11 mouse cellular contexts compared by ENCODE assay signal in the genomic region with DNA sequence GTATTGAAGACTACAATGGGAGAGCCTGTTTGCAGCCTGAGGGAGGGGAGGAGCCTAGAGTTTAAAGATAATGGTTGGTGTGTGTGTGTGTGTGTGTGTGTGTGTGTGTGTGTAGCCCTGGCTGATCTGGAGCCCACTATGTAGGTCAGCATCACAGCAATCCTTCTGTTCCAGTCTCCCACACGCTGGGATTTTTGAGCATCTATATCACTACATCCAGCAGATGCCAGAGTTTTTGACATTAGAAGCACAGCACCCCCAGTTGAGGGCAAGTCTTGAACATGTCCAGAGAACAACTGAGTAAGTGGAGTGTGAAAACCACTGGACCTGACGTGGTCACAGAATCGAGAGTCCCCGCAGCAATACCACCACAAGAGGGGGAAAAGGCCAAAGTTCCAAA. TPM values are rescaled to one million over a fixed set of nuclear protein-coding genes. Genes with fewer than 3 reads are reported as not detected.
DNase-seq lines count a peak whose midpoint lies in the region; ATAC-seq and TF ChIP-seq lines count a peak whose summit lies in the region.
"Had no signal": no experiment of that assay in that cellular context is flagged by ENCODE, and none has a peak within 500 bp of the region (broad histone marks: within the 10 kb centered on the region; RNA-seq: fewer than 3 reads in every experiment).

No protein-coding gene starts in this region.

- H3K9ac ChIP-seq in heart, embryonic 15.5 days, result no peak overlapping the region
- H3K9ac ChIP-seq in CH12.LX (ENCODE audit: insufficient read depth, low read depth), result no peak overlapping the region
- no peak overlapping the region for H3K9ac ChIP-seq in embryonic facial prominence, embryonic 12.5 days
- no peak overlapping the region for H3K9ac ChIP-seq in limb, embryonic 14.5 days (ENCODE audit: low read depth, low read length, severe bottlenecking)

- no peak for TF ChIP-seq RAD21 in CH12.LX (IDR thresholded peaks at IDR 0.05; ENCODE audit: low read depth, low read length)

- TF ChIP-seq EP300 in CH12.LX (IDR thresholded peaks at IDR 0.05; ENCODE audit: low read length), result no peak

- DNase-seq in heart, postnatal 4 days, result no peak
- no peak for DNase-seq in CH12.LX (ENCODE audit: extremely low read depth)
- DNase-seq in limb, embryonic 14.5 days (ENCODE audit: low spot score), result no peak
- DNase-seq in right cerebral cortex, postnatal 14 days, result no peak
- DNase-seq in forebrain, embryonic 10.5 days (ENCODE audit: extremely low spot score, low spot score), result no peak
- no peak for DNase-seq in thymus, adult 2 months

- in situ Hi-C loops in CH12.LX (cut with MboI; ENCODE audit: low pct_ligation_motif_present, low pct_unique_long_range_greater_than_20kb, low sequenced_read_pairs), result no loop called here

- no peak for TF ChIP-seq POLR2A in CH12.LX (IDR thresholded peaks at IDR 0.05; ENCODE audit: low read depth, low read length)
- no peak for TF ChIP-seq POLR2A in limb, embryonic 14.5 days (IDR thresholded peaks at IDR 0.05; ENCODE audit: borderline replicate concordance, extremely low read depth, insufficient read depth, insufficient read length)
- TF ChIP-seq POLR2A in thymus, adult 2 months (IDR thresholded peaks at IDR 0.05; ENCODE audit: control insufficient read depth, extremely low read depth, insufficient read depth, low read length, poor library complexity), result no peak

- no peak overlapping the region for H3K4me3 ChIP-seq in heart, embryonic 15.5 days
- H3K4me3 ChIP-seq in CH12.LX (replicated peaks in 1 of 3; ENCODE audit: low read depth in 2 of 3, low read length in 2 of 3, poor library complexity in 1 of 3), result no peak overlapping the region
- H3K4me3 ChIP-seq in embryonic facial prominence, embryonic 12.5 days, result peak overlapping the region; percentile 73
- peak overlapping the region; percentile 79 for H3K4me3 ChIP-seq in limb, embryonic 14.5 days (replicated peaks; ENCODE audit: low read length)
- H3K4me3 ChIP-seq in forebrain, embryonic 10.5 days, result no peak overlapping the region
- H3K4me3 ChIP-seq in thymus, adult 2 months (ENCODE audit: control insufficient read depth, insufficient read depth, low read length), result no peak overlapping the region

- no peak for TF ChIP-seq CTCF in CH12.LX (conservative IDR thresholded peaks at IDR 0.05 in 1 of 2, IDR thresholded peaks at IDR 0.05 in 1 of 2; ENCODE audit: low read depth in 2 of 2, low read length in 2 of 2)
- no peak for TF ChIP-seq CTCF in thymus, adult 2 months (IDR thresholded peaks at IDR 0.05; ENCODE audit: borderline replicate concordance, control insufficient read depth, extremely low read depth, insufficient read depth, low read length, poor library complexity)

- H3K9me3 ChIP-seq in heart, embryonic 15.5 days (replicated peaks), result no peaks in the 10 kb centered on the region
- H3K9me3 ChIP-seq in CH12.LX (replicated peaks; ENCODE audit: low read length), result no peaks in the 10 kb centered on the region
- no peaks in the 10 kb centered on the region for H3K9me3 ChIP-seq in embryonic facial prominence, embryonic 12.5 days
- H3K9me3 ChIP-seq in limb, embryonic 14.5 days (ENCODE audit: control insufficient read depth, low read length), result no peaks in the 10 kb centered on the region
- H3K9me3 ChIP-seq in forebrain, embryonic 10.5 days, result no peaks in the 10 kb centered on the region

- WGBS in heart, embryonic 15.5 days, result 64% methylated on average over 4 of the region's 4 CpGs
- WGBS in embryonic facial prominence, embryonic 12.5 days, result 44% methylated on average over 4 of the region's 4 CpGs
- 61% methylated on average over 4 of the region's 4 CpGs for WGBS in limb, embryonic 14.5 days
- 50% methylated on average over 4 of the region's 4 CpGs for WGBS in forebrain, embryonic 10.5 days
- WGBS in thymus, adult 2 months, result 61% methylated on average over 4 of the region's 4 CpGs

- H3K27me3 ChIP-seq in heart, embryonic 15.5 days, result no peaks in the 10 kb centered on the region
- H3K27me3 ChIP-seq in CH12.LX (replicated peaks), result peaks cover 16% of the 10 kb centered on the region
- H3K27me3 ChIP-seq in embryonic facial prominence, embryonic 12.5 days, result no peaks in the 10 kb centered on the region
- H3K27me3 ChIP-seq in limb, embryonic 14.5 days (ENCODE audit: control insufficient read depth, insufficient read depth, low read length), result peaks cover 4% of the 10 kb centered on the region; the same call in 1 of the 2 replicates
- H3K27me3 ChIP-seq in forebrain, embryonic 10.5 days (ENCODE audit: poor library complexity, severe bottlenecking), result peaks cover 48% of the 10 kb centered on the region
- H3K27me3 ChIP-seq in thymus, adult 2 months (ENCODE audit: control insufficient read depth, insufficient read depth, low read length), result no peaks in the 10 kb centered on the region; the same call in 1 of the 2 replicates

- peak overlapping the region; percentile 8; the same call in 1 of the 2 replicates for H3K4me2 ChIP-seq in heart, embryonic 15.5 days
- H3K4me2 ChIP-seq in CH12.LX (ENCODE audit: insufficient read depth, low read depth, poor library complexity, severe bottlenecking), result no peak overlapping the region; the same call in 1 of the 2 replicates
- H3K4me2 ChIP-seq in embryonic facial prominence, embryonic 12.5 days (replicated peaks), result peak overlapping the region; percentile 87
- peak overlapping the region; percentile 96; the same call in 1 of the 2 replicates for H3K4me2 ChIP-seq in limb, embryonic 14.5 days (replicated peaks; ENCODE audit: low read depth, low read length, severe bottlenecking)
- H3K4me2 ChIP-seq: liver, embryonic 11.5 days had no signal

- peaks cover 38% of the 10 kb centered on the region for H3K4me1 ChIP-seq in heart, embryonic 15.5 days (replicated peaks)
- H3K4me1 ChIP-seq in CH12.LX (ENCODE audit: control insufficient read depth in 1 of 2, insufficient read depth in 2 of 2), result peaks cover 17 to 50% of the 10 kb centered on the region in 2 experiments
- peaks cover 38% of the 10 kb centered on the region for H3K4me1 ChIP-seq in embryonic facial prominence, embryonic 12.5 days
- peaks cover 28% of the 10 kb centered on the region for H3K4me1 ChIP-seq in limb, embryonic 14.5 days (ENCODE audit: control insufficient read depth, insufficient read depth, low read length)
- H3K4me1 ChIP-seq in forebrain, embryonic 10.5 days, result peaks cover 50% of the 10 kb centered on the region
- peaks cover 9% of the 10 kb centered on the region for H3K4me1 ChIP-seq in thymus, adult 2 months (replicated peaks; ENCODE audit: control insufficient read depth, insufficient read depth, low read length)

- no peak overlapping the region for H3K27ac ChIP-seq in heart, embryonic 15.5 days
- peak overlapping the region; percentile 7; the same call in 1 of the 2 replicates for H3K27ac ChIP-seq in CH12.LX (ENCODE audit: insufficient read depth, low read depth)
- no peak overlapping the region for H3K27ac ChIP-seq in embryonic facial prominence, embryonic 12.5 days
- no peak overlapping the region for H3K27ac ChIP-seq in limb, embryonic 14.5 days (replicated peaks; ENCODE audit: low read depth, low read length)
- no peak overlapping the region for H3K27ac ChIP-seq in forebrain, embryonic 10.5 days
- no peak overlapping the region for H3K27ac ChIP-seq in thymus, adult 2 months (ENCODE audit: control insufficient read depth, insufficient read depth, low read length)

- no peak for ATAC-seq in heart, embryonic 15.5 days (replicated peaks; ENCODE audit: insufficient number of reproducible peaks, insufficient read depth, low FRiP score, low read depth)
- no peak for ATAC-seq in embryonic facial prominence, embryonic 12.5 days (ENCODE audit: insufficient number of reproducible peaks, insufficient read depth, low FRiP score, low TSS enrichment)
- no peak for ATAC-seq in limb, embryonic 14.5 days (ENCODE audit: low FRiP score, low read depth)
- ATAC-seq: activated CD4-positive, CD25-positive, alpha-beta regulatory T cell, adult 4 months; CD4-positive, CD25-positive, alpha-beta regulatory T cell, adult 4 months had no signal

- no peaks in the 10 kb centered on the region; the same call in 1 of the 2 replicates for H3K79me2 ChIP-seq in CH12.LX (replicated peaks; ENCODE audit: control insufficient read depth, extremely low read depth, insufficient read depth, poor library complexity, severe bottlenecking)

- H3K36me3 ChIP-seq in heart, embryonic 15.5 days, result no peaks in the 10 kb centered on the region
- H3K36me3 ChIP-seq in CH12.LX (replicated peaks in 1 of 2; ENCODE audit: control insufficient read depth in 1 of 2, insufficient read depth in 1 of 2, low read length in 1 of 2), result no peaks in the 10 kb centered on the region
- no peaks in the 10 kb centered on the region for H3K36me3 ChIP-seq in embryonic facial prominence, embryonic 12.5 days
- no peaks in the 10 kb centered on the region for H3K36me3 ChIP-seq in limb, embryonic 14.5 days (ENCODE audit: control insufficient read depth, insufficient read depth, low read length)
- no peaks in the 10 kb centered on the region for H3K36me3 ChIP-seq in forebrain, embryonic 10.5 days (replicated peaks)
- H3K36me3 ChIP-seq in thymus, adult 2 months (ENCODE audit: control insufficient read depth, insufficient read depth, low read length), result no peaks in the 10 kb centered on the region

- dilution Hi-C loops in CH12.LX (cut with MboI; ENCODE audit: extremely low pct_ligation_motif_present, extremely low pct_unique_long_range_greater_than_20kb, low sequenced_read_pairs), result no loop called here

TF ChIP-seq in CH12.LX, 34 proteins besides CTCF, POLR2A, EP300 and RAD21:
- TF ChIP-seq CHD2 (IDR thresholded peaks at IDR 0.05; ENCODE audit: low read length) (no peak), USF2 (conservative IDR thresholded peaks at IDR 0.05; ENCODE audit: low read depth, low read length) (no peak), UBTF (IDR thresholded peaks at IDR 0.05; ENCODE audit: low read depth, low read length) (no peak), TCF12 (IDR thresholded peaks at IDR 0.05; ENCODE audit: low read depth, low read length) (no peak), BHLHE40 (IDR thresholded peaks at IDR 0.05; ENCODE audit: low read depth, low read length) (no peak), MYC (IDR thresholded peaks at IDR 0.05; ENCODE audit: low read depth, low read length) (no peak), MAZ (IDR thresholded peaks at IDR 0.05; ENCODE audit: low read depth, low read length) (0 out of 2 replicates have a peak, but pooled peaks have one; percentile 13)

RNA-seq across cellular contexts. Expression of gene Serpine2, which starts 4.2 kb away (rescaled TPM):
- polyA plus RNA-seq in heart, embryonic 15.5 days (2015; fragmentation: Nextera tagmentation; extraction: Ambion mirVana), result 99.4 and 124 TPM in 2 replicates
- total RNA-seq in heart, postnatal 4 days (2021), result 10 to 100 TPM; 47.6 to 50.4 TPM
- total RNA-seq in CH12.LX (2012; rRNA removed), result 12.4 and 17.3 TPM in 2 replicates
- total RNA-seq in CH12.LX (2014; rRNA removed), result 12.2 and 14.8 TPM in 2 replicates
- polyA plus RNA-seq in CH12.LX (2012; ENCODE audit: insufficient read length, low read depth), result 12.7 and 15.1 TPM in 2 replicates
- 205 and 228 TPM in 2 replicates for polyA plus RNA-seq in embryonic facial prominence, embryonic 12.5 days (2016; fragmentation: Nextera tagmentation; extraction: Ambion mirVana)
- polyA plus RNA-seq in limb, embryonic 14.5 days (2012; rRNA removed), result 107 and 117 TPM in 2 replicates
- polyA plus RNA-seq in limb, embryonic 14.5 days (2014; fragmentation: Nextera tagmentation; extraction: Ambion mirVana), result 159 and 176 TPM in 2 replicates
- 52.4 and 53.3 TPM in 2 replicates for polyA plus RNA-seq in forebrain, embryonic 10.5 days (2016; fragmentation: Nextera tagmentation; extraction: Ambion mirVana)
- 33.8 and 46.7 TPM in 2 replicates for polyA plus RNA-seq in thymus, adult 2 months (2012; rRNA removed)

Comparison
In these comparisons a context has a peak if more than half of its experiments do, and no peak if none do; other contexts are left out.
1. H3K4me3 ChIP-seq: peak in embryonic facial prominence, embryonic 12.5 days (single experiment) and limb, embryonic 14.5 days (single experiment); none in heart, embryonic 15.5 days (single experiment), CH12.LX (0 of 3), forebrain, embryonic 10.5 days (single experiment) and thymus, adult 2 months (single experiment).